Mouse (Mus musculus) brain, embryonic 14.5 days (tissue): ENCODE data around the gene Fmnl2.

Source experiments
- CTCF ChIP-seq: fragments of 200-500 bp; IDR thresholded peaks from 2 replicates; pipeline ENCODE4 v1.5.1; 2012; ENCODE audit warnings: inconsistent platforms, mild to moderate bottlenecking, moderate library complexity, borderline replicate concordance; ENCODE audit not compliant: insufficient read depth, insufficient read length; ENCODE audit errors: extremely low read depth
- POLR2A ChIP-seq: fragments of 200-500 bp; IDR thresholded peaks from 2 replicates; pipeline ENCODE4 v1.6.1; 2012; ENCODE audit warnings: mild to moderate bottlenecking, inconsistent platforms, borderline replicate concordance; ENCODE audit not compliant: poor library complexity, insufficient read depth, insufficient read length, severe bottlenecking; ENCODE audit errors: extremely low read depth

DNA sequence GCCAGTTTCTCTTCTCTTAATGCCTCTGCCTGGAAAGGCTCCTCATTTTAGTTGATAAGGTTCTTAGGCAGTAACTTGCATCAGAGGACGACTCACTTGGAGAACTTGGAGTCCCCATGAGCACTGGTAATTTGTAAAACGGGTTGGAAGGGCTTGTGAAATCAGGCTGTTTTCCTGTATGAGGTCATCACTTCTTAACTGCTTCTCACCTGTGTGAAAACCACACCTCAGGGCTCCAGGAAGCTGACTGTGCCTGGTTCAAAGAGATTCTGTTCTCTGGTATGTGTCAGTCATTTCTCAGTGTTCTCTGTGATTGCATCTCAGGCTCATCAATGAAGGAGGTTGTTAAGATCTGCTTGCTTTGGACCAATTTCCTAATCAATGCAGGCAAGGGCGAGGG lies 27.4 kb downstream of the Fmnl2 start:
- TF ChIP-seq POLR2A, result no peak
- no peak for TF ChIP-seq CTCF
